Mouse (Mus musculus) myocyte (in vitro differentiated cells): ENCODE data around the gene Chchd4. TPM values are rescaled to one million over a fixed set of nuclear protein-coding genes. Genes with fewer than 3 reads are reported as not detected.

ENCODE experiments used
- H3K27me3 ChIP-seq: one replicate; pipeline ENCODE4 v1.6.1; 2011; ENCODE audit not compliant: control insufficient read depth, insufficient read depth, insufficient read length
- H3K36me3 ChIP-seq: one replicate; pipeline ENCODE4 v1.6.1; 2011; ENCODE audit not compliant: control insufficient read depth, insufficient read depth
- H3K4me2 ChIP-seq: one replicate; pipeline ENCODE4 v1.6.1; 2011; ENCODE audit warnings: low read depth, control low read depth
- H3K4me3 ChIP-seq: one replicate; pipeline ENCODE4 v1.5.1; 2011; ENCODE audit warnings: mild to moderate bottlenecking, control low read depth, moderate library complexity
- H3K79me2 ChIP-seq: one replicate; pipeline ENCODE4 v1.6.1; 2011; ENCODE audit not compliant: control insufficient read depth, insufficient read depth
- H3ac ChIP-seq: one replicate; pipeline ENCODE4 v1.6.1; 2011; ENCODE audit not compliant: control insufficient read depth, insufficient read length
- CEBPB ChIP-seq: IDR thresholded peaks from 2 replicates; pipeline ENCODE4 v1.6.1; 2011; ENCODE audit warnings: mild to moderate bottlenecking, moderate library complexity; ENCODE audit not compliant: poor library complexity, insufficient read depth, severe bottlenecking
- E2F4 ChIP-seq: IDR thresholded peaks from one replicate; pipeline ENCODE4 v1.6.1; 2011; ENCODE audit warnings: mild to moderate bottlenecking, control low read depth, moderate library complexity; ENCODE audit not compliant: insufficient read depth
- MAX ChIP-seq: IDR thresholded peaks from one replicate; pipeline ENCODE4 v1.6.1; 2011; ENCODE audit warnings: low read depth, mild to moderate bottlenecking, control low read depth
- MYOD1 ChIP-seq, 3 experiments: IDR thresholded peaks; one replicate each; pipeline ENCODE4 v1.6.1; 2011; ENCODE audit warnings: control low read depth in 2 of 3, low read depth in 2 of 3, mild to moderate bottlenecking in 2 of 3, moderate library complexity in 1 of 3; ENCODE audit not compliant: insufficient read length in 2 of 3, control insufficient read depth in 1 of 3
- MYOG ChIP-seq, 3 experiments: IDR thresholded peaks; one replicate each; pipeline ENCODE4 v1.6.1; 2011; ENCODE audit warnings: control low read depth in 2 of 3, low read depth in 2 of 3, mild to moderate bottlenecking in 2 of 3; ENCODE audit not compliant: insufficient read length in 2 of 3, control insufficient read depth in 1 of 3, insufficient read depth in 1 of 3
- POLR2A ChIP-seq: IDR thresholded peaks from one replicate; pipeline ENCODE4 v1.6.1; 2011; ENCODE audit warnings: low read depth, mild to moderate bottlenecking, control low read depth, moderate library complexity; ENCODE audit not compliant: insufficient read length
- POLR2AphosphoS2 ChIP-seq: IDR thresholded peaks from one replicate; pipeline ENCODE4 v1.6.1; 2011; ENCODE audit warnings: low read depth, control low read depth; ENCODE audit not compliant: insufficient read length
- REST ChIP-seq: IDR thresholded peaks from one replicate; pipeline ENCODE4 v1.6.1; 2011; ENCODE audit warnings: mild to moderate bottlenecking, control low read depth, moderate library complexity; ENCODE audit not compliant: insufficient read depth, insufficient read length
- SRF ChIP-seq: IDR thresholded peaks from one replicate; pipeline ENCODE4 v1.6.1; 2011; ENCODE audit warnings: low read depth; ENCODE audit not compliant: control insufficient read depth, insufficient read length
- TCF12 ChIP-seq: IDR thresholded peaks from one replicate; pipeline ENCODE4 v1.6.1; 2011; ENCODE audit warnings: mild to moderate bottlenecking, control low read depth; ENCODE audit not compliant: poor library complexity, insufficient read depth, severe bottlenecking
- TCF3 ChIP-seq: IDR thresholded peaks from one replicate; pipeline ENCODE4 v1.6.1; 2011; ENCODE audit warnings: low read depth, control low read depth; ENCODE audit not compliant: insufficient read length
- USF1 ChIP-seq: IDR thresholded peaks from one replicate; pipeline ENCODE4 v1.6.1; 2011; ENCODE audit warnings: low read depth, mild to moderate bottlenecking, control low read depth, moderate library complexity
- polyA plus RNA-seq: library from polyadenylated mRNA; unstranded; fragments of >200 nt; fragmentation: generic; extraction: Trizol; gene quantifications from one replicate; pipeline ENCODE4 v1.2.1, GENCODE M21; 2012; ENCODE audit warnings: missing spikeins

The Chchd4 gene
- polyA plus RNA-seq, 1 experiment, result 13.1 TPM

- TF ChIP-seq MAX (no peak), POLR2AphosphoS2 (no peak), TCF3 (no peak), REST (no peak), E2F4 (no peak), MYOG (IDR thresholded peaks at IDR 0.05; ENCODE audit: control insufficient read depth in 1 of 3, insufficient read depth in 1 of 3, insufficient read length in 2 of 3, low read depth in 2 of 3) (no peak), CEBPB (no peak), USF1 (no peak), TCF12 (no peak), POLR2A (no peak), MYOD1 (IDR thresholded peaks at IDR 0.05; ENCODE audit: control insufficient read depth in 1 of 3, insufficient read length in 2 of 3, low read depth in 2 of 3) (no peak), SRF (no peak)
- Histone ChIP-seq H3K4me3 (no peak overlapping the region), H3K36me3 (peaks cover 37% of the 10 kb centered on the region), H3K27me3 (no peaks in the 10 kb centered on the region), H3K79me2 (no peaks in the 10 kb centered on the region), H3ac (no peak overlapping the region), H3K4me2 (no peak overlapping the region)
Observed at GRCm38 (mm10) chr6:91506036-91506435, 32.7 kb upstream of the Chchd4 start.

- Histone ChIP-seq H3K27me3 (no peaks in the 10 kb centered on the region), H3K36me3 (peaks cover 42% of the 10 kb centered on the region), H3K4me2 (no peak overlapping the region), H3K79me2 (no peaks in the 10 kb centered on the region), H3ac (no peak overlapping the region), H3K4me3 (no peak overlapping the region)
- TF ChIP-seq POLR2AphosphoS2, result no peak
- no peak for TF ChIP-seq POLR2A
- TF ChIP-seq REST, result no peak
- no peak for TF ChIP-seq TCF12
- TF ChIP-seq MYOD1 (IDR thresholded peaks at IDR 0.05; ENCODE audit: control insufficient read depth in 1 of 3, insufficient read length in 2 of 3, low read depth in 2 of 3), result no peak
- TF ChIP-seq MYOG (IDR thresholded peaks at IDR 0.05; ENCODE audit: control insufficient read depth in 1 of 3, insufficient read depth in 1 of 3, insufficient read length in 2 of 3, low read depth in 2 of 3), result no peak
- no peak for TF ChIP-seq USF1
- TF ChIP-seq SRF, result no peak
- no peak for TF ChIP-seq E2F4
- TF ChIP-seq MAX, result no peak
Observed at GRCm38 (mm10) chr6:91503302-91503701, 30.0 kb upstream of the Chchd4 start.

- no peak overlapping the region for H3K4me2 ChIP-seq
- TF ChIP-seq SRF, result no peak
- TF ChIP-seq USF1, result no peak
- TF ChIP-seq TCF12, result no peak
- TF ChIP-seq TCF3, result no peak
- TF ChIP-seq POLR2AphosphoS2, result no peak
- TF ChIP-seq REST, result no peak
- TF ChIP-seq MYOD1 (IDR thresholded peaks at IDR 0.05; ENCODE audit: control insufficient read depth in 1 of 3, insufficient read length in 2 of 3, low read depth in 2 of 3), result no peak
- TF ChIP-seq MAX, result no peak
- TF ChIP-seq CEBPB, result no peak
- no peak for TF ChIP-seq POLR2A
- no peak for TF ChIP-seq E2F4
- TF ChIP-seq MYOG (IDR thresholded peaks at IDR 0.05; ENCODE audit: control insufficient read depth in 1 of 3, insufficient read depth in 1 of 3, insufficient read length in 2 of 3, low read depth in 2 of 3), result no peak
- H3ac ChIP-seq, result no peak overlapping the region
- no peak overlapping the region for H3K4me3 ChIP-seq
- H3K27me3 ChIP-seq, result no peaks in the 10 kb centered on the region
- H3K79me2 ChIP-seq, result no peaks in the 10 kb centered on the region
- H3K36me3 ChIP-seq, result peaks cover 6% of the 10 kb centered on the region
Observed at GRCm38 (mm10) chr6:91494526-91494925, 21.2 kb upstream of the Chchd4 start.

- H3K36me3 ChIP-seq, result peaks cover 4% of the 10 kb centered on the region
- TF ChIP-seq E2F4 (no peak), REST (no peak), USF1 (no peak), MYOD1 (IDR thresholded peaks at IDR 0.05; ENCODE audit: control insufficient read depth in 1 of 3, insufficient read length in 2 of 3, low read depth in 2 of 3) (no peak), MAX (no peak), MYOG (IDR thresholded peaks at IDR 0.05; ENCODE audit: control insufficient read depth in 1 of 3, insufficient read depth in 1 of 3, insufficient read length in 2 of 3, low read depth in 2 of 3) (no peak), CEBPB (no peak), TCF12 (no peak), SRF (no peak), POLR2AphosphoS2 (no peak), POLR2A (no peak), TCF3 (no peak)
Observed at GRCm38 (mm10) chr6:91493053-91493452, 19.7 kb upstream of the Chchd4 start.

GRCm38 (mm10) chr6:91491004-91491403 is 17.7 kb upstream of the Chchd4 start:
- peaks cover 10% of the 10 kb centered on the region for H3K36me3 ChIP-seq
- H3K27me3 ChIP-seq, result no peaks in the 10 kb centered on the region

More at GRCm38 (mm10) chr6:91493053-91493452, 19.7 kb upstream of the Chchd4 start:
- H3K27me3 ChIP-seq, result no peaks in the 10 kb centered on the region
- H3K79me2 ChIP-seq, result no peaks in the 10 kb centered on the region
- no peak overlapping the region for H3K4me3 ChIP-seq
- no peak overlapping the region for H3K4me2 ChIP-seq
- no peak overlapping the region for H3ac ChIP-seq

More at GRCm38 (mm10) chr6:91491004-91491403, 17.7 kb upstream of the Chchd4 start:
- Histone ChIP-seq H3K4me3 (no peak overlapping the region), H3ac (no peak overlapping the region), H3K4me2 (no peak overlapping the region), H3K79me2 (no peaks in the 10 kb centered on the region)
- TF ChIP-seq REST (no peak), USF1 (no peak), POLR2AphosphoS2 (no peak), MAX (no peak), SRF (no peak), POLR2A (no peak), MYOG (IDR thresholded peaks at IDR 0.05; ENCODE audit: control insufficient read depth in 1 of 3, insufficient read depth in 1 of 3, insufficient read length in 2 of 3, low read depth in 2 of 3) (no peak), TCF3 (no peak), MYOD1 (IDR thresholded peaks at IDR 0.05; ENCODE audit: control insufficient read depth in 1 of 3, insufficient read length in 2 of 3, low read depth in 2 of 3) (no peak), E2F4 (no peak), TCF12 (no peak), CEBPB (no peak)
